Mouse (Mus musculus) hindbrain, embryonic 15.5 days (tissue): ENCODE data around the gene Ube2f. TPM values are rescaled to one million over a fixed set of nuclear protein-coding genes. Genes with fewer than 3 reads are reported as not detected.
A peak's percentile ranks its signal among the peaks of the same experiment; 100 is the strongest.

Source experiments
- ATAC-seq: fragments of 200-750 bp; cut with Nextera tagmentation; 2 replicates; pipeline ENCODE4 v1.8.0; 2017; ENCODE audit warnings: low read depth, moderate number of reproducible peaks, moderate TSS enrichment; ENCODE audit not compliant: low FRiP score
- H3K27ac ChIP-seq: fragments of 300-500 bp; sonication (generic); replicated peaks from 2 replicates; pipeline ENCODE4 v1.5.1; 2015; ENCODE audit warnings: mild to moderate bottlenecking, inconsistent platforms
- H3K27me3 ChIP-seq: fragments of 300-500 bp; sonication (generic); 2 replicates; pipeline ENCODE4 v1.6.1; 2015; ENCODE audit warnings: control low read depth, inconsistent platforms
- H3K36me3 ChIP-seq: fragments of 300-500 bp; sonication (generic); 2 replicates; pipeline ENCODE4 v1.6.1; 2015; ENCODE audit warnings: control low read depth, inconsistent platforms
- H3K4me1 ChIP-seq: fragments of 300-500 bp; sonication (generic); replicated peaks from 2 replicates; pipeline ENCODE4 v1.6.1; 2015; ENCODE audit warnings: control low read depth, inconsistent platforms
- H3K4me2 ChIP-seq: fragments of 300-500 bp; sonication (generic); 2 replicates; pipeline ENCODE4 v1.6.1; 2015; ENCODE audit warnings: moderate library complexity, mild to moderate bottlenecking, inconsistent platforms
- H3K4me3 ChIP-seq: fragments of 300-500 bp; sonication (generic); 2 replicates; pipeline ENCODE4 v1.5.1; 2015; ENCODE audit warnings: mild to moderate bottlenecking, inconsistent platforms
- H3K9ac ChIP-seq: fragments of 300-500 bp; sonication (generic); 2 replicates; pipeline ENCODE4 v1.6.1; 2015; ENCODE audit warnings: inconsistent platforms
- H3K9me3 ChIP-seq: fragments of 300-500 bp; sonication (generic); 2 replicates; pipeline ENCODE4 v1.6.1; 2016; ENCODE audit warnings: control low read depth, inconsistent platforms
- whole genome bisulfite sequencing: fragments of 180-500 bp; shearing (Covaris S2); methylation state at CpG from one replicate; pipeline ENCODE4 v1.1.7; 2015; 5-methylcytosine and 5-hydroxymethylcytosine counted together
- polyA plus RNA-seq: library from polyadenylated mRNA; unstranded; fragments of >200 nt; fragmentation: Nextera tagmentation; extraction: Ambion mirVana; gene quantifications from 2 replicates; pipeline ENCODE4 v1.2.1, GENCODE M21; 2015

Gene Ube2f
- polyA plus RNA-seq, 1 experiment from 2014 or later = 56.4 TPM

- H3K9me3 ChIP-seq = no peaks in the 10 kb centered on the region
- H3K27ac ChIP-seq = no peak overlapping the region
- 97% methylated on average over 2 of the region's 2 CpGs for WGBS
- H3K36me3 ChIP-seq = peaks cover 54% of the 10 kb centered on the region
- no peak overlapping the region for H3K4me3 ChIP-seq
- ATAC-seq = no peak
- H3K4me1 ChIP-seq = no peaks in the 10 kb centered on the region
- no peak overlapping the region for H3K4me2 ChIP-seq
- no peaks in the 10 kb centered on the region for H3K27me3 ChIP-seq
- no peak overlapping the region for H3K9ac ChIP-seq
Observed at GRCm38 (mm10) chr1:91277480-91277879, 27.4 kb downstream of the Ube2f start.

- no peaks in the 10 kb centered on the region for H3K4me1 ChIP-seq
- no peak overlapping the region for H3K4me3 ChIP-seq
- H3K36me3 ChIP-seq = peaks cover 59% of the 10 kb centered on the region
- no peak overlapping the region for H3K4me2 ChIP-seq
- no peak overlapping the region for H3K27ac ChIP-seq
- no peaks in the 10 kb centered on the region for H3K27me3 ChIP-seq
- H3K9ac ChIP-seq = no peak overlapping the region
- ATAC-seq = no peak
- 96% methylated on average over 3 of the region's 3 CpGs for WGBS
- H3K9me3 ChIP-seq = no peaks in the 10 kb centered on the region
Observed at GRCm38 (mm10) chr1:91278410-91279119, 28.5 kb downstream of the Ube2f start.

GRCm38 (mm10) chr1:91279126-91279525, 29.0 kb downstream of the Ube2f start:
- no peaks in the 10 kb centered on the region for H3K9me3 ChIP-seq
- no peak overlapping the region for H3K9ac ChIP-seq
- no peak for ATAC-seq
- H3K27ac ChIP-seq = no peak overlapping the region
- H3K4me2 ChIP-seq = no peak overlapping the region
- no peak overlapping the region for H3K4me3 ChIP-seq
- WGBS = 92% methylated on average over 1 of the region's 1 CpGs
- H3K36me3 ChIP-seq = peaks cover 64% of the 10 kb centered on the region
- no peaks in the 10 kb centered on the region for H3K27me3 ChIP-seq
- H3K4me1 ChIP-seq = no peaks in the 10 kb centered on the region

GRCm38 (mm10) chr1:91282582-91282981, 32.5 kb downstream of the Ube2f start:
- peaks cover 73% of the 10 kb centered on the region for H3K36me3 ChIP-seq
- H3K4me2 ChIP-seq = no peak overlapping the region
- no peak overlapping the region for H3K4me3 ChIP-seq
- ATAC-seq = no peak
- no peak overlapping the region for H3K9ac ChIP-seq
- no peaks in the 10 kb centered on the region for H3K4me1 ChIP-seq
- H3K27me3 ChIP-seq = no peaks in the 10 kb centered on the region
- no peaks in the 10 kb centered on the region for H3K9me3 ChIP-seq
- WGBS = 96% methylated on average over 1 of the region's 1 CpGs
- H3K27ac ChIP-seq = no peak overlapping the region

- H3K27me3 ChIP-seq = no peaks in the 10 kb centered on the region
- H3K4me3 ChIP-seq = no peak overlapping the region
- H3K9ac ChIP-seq = no peak overlapping the region
- H3K4me2 ChIP-seq = no peak overlapping the region
- H3K9me3 ChIP-seq = no peaks in the 10 kb centered on the region
- H3K4me1 ChIP-seq = no peaks in the 10 kb centered on the region
- no peak overlapping the region for H3K27ac ChIP-seq
- H3K36me3 ChIP-seq = peaks cover 28% of the 10 kb centered on the region
- 100% methylated on average over 1 of the region's 1 CpGs for WGBS
- ATAC-seq = no peak
Observed at GRCm38 (mm10) chr1:91289375-91289774, 39.3 kb downstream of the Ube2f start.

DNA sequence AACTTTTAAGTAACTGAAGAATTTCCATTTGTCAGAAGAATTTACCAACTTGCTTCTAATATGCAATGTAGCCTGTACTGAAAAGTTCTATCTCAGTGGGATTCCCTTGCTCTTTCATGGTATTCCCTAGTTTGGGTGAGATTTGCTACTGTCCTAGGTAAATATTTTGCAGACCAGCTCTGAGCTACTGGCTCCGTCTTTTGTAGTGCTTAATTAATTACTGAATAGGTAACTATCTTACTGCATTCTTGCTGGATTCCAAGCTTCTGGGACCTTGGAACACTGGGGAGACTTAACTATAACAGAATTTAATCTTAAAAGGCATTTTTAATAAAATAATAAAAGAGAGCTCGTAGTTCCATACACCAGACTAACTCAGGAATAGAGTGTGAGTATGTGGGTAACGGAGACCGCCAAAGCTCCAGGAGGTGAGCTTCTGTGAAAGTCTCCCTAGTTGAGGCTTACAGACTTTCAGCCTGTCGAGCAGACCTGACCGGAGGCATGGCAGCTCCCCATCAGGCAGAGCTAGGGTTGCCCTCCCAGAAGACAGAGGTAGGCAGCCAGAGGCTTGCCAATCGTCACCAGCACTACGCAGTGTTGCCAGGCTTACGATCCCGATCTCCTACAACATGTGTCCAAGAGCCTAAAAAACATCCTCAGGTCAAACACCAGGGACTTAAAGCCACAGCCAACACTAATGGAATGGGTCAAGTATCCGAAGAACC, 42.2 kb downstream of the Ube2f start:
- H3K9me3 ChIP-seq = no peaks in the 10 kb centered on the region
- no peak for ATAC-seq
- no peak overlapping the region for H3K9ac ChIP-seq
- 95% methylated on average over 11 of the region's 11 CpGs for WGBS
- no peaks in the 10 kb centered on the region for H3K4me1 ChIP-seq
- no peaks in the 10 kb centered on the region for H3K27me3 ChIP-seq
- H3K4me3 ChIP-seq = no peak overlapping the region
- H3K4me2 ChIP-seq = no peak overlapping the region
- peaks cover 5% of the 10 kb centered on the region; the same call in 1 of the 2 replicates for H3K36me3 ChIP-seq
- no peak overlapping the region for H3K27ac ChIP-seq

DNA sequence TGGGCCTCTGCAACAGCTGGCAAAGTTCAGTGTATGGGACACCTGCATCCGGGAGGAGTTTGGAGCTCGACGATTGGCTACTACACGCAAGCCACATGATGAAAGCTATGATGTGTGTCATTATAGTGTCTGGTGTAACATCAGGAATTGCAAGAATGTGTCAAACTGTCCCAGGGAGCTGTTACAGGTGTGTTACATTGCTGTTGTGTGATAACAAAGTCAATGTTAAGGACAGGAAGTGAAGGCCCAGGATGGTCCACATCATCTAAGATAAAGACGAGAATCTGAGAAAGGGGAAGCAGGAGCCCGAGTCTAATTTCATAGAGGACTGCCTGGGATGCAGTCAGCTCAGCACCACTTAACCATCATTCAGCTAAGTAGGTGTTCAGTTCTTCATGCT, 45.4 kb downstream of the Ube2f start:
- Histone ChIP-seq H3K4me1 (peaks cover 7% of the 10 kb centered on the region), H3K36me3 (0 out of 2 replicates have a peak, but pooled peaks cover 2% of the 10 kb centered on the region), H3K27ac (no peak overlapping the region), H3K27me3 (no peaks in the 10 kb centered on the region), H3K4me2 (no peak overlapping the region), H3K4me3 (no peak overlapping the region), H3K9ac (no peak overlapping the region), H3K9me3 (no peaks in the 10 kb centered on the region)
- WGBS = 97% methylated on average over 6 of the region's 6 CpGs
- ATAC-seq = no peak

- H3K4me1 ChIP-seq = peaks cover 7% of the 10 kb centered on the region
- WGBS = 1% methylated on average over 55 of the region's 65 CpGs
- no peaks in the 10 kb centered on the region for H3K9me3 ChIP-seq
- H3K9ac ChIP-seq = peak within 1 kb of the TSS; percentile 76
- peak within 1 kb of the TSS; percentile 74 for H3K4me2 ChIP-seq
- no peaks in the 10 kb centered on the region for H3K27me3 ChIP-seq
- H3K4me3 ChIP-seq = peak within 1 kb of the TSS; percentile 94
- ATAC-seq = peak; percentile 99
- H3K27ac ChIP-seq = peak within 1 kb of the TSS; percentile 70
- H3K36me3 ChIP-seq = no peaks in the 10 kb centered on the region
Observed at GRCm38 (mm10) chr1:91297799-91298744, 48.0 kb downstream of the Ube2f start, which contains the start of gene Scly. TSS of gene Scly (plus strand) at chr1:91298338.

DNA sequence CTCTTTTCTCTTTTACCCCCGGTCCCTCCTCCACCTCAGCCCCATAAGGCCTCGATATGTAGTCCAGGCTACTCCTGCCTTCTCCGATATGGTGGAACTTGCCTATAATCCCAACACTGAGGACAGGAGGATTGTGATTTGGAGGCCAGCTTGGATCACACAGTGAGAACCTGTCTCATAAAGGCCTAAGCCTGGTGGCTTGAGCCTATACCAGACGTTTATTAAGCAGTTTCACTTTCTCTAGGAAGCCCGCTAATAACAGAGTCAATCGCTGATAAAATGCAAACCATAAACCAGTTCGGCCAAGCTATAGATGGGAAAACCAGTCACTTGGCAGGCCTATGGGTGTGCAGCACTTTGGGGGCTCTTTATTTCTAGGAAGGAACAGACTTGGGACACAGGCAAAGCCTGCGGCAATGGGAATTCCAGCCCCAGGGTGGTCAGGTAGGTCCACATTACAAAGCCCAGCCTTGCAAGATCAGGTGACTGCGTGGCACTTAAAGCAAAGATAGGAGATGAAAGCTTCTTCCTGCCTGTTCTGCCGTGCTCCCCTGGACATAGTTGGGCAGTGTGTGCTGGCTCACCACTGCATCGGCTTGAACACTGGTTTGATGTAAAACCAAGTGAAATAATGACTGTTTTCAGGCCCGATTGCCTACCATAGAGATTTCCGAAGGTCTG, 49.1 kb downstream of the Ube2f start:
- H3K27me3 ChIP-seq = no peaks in the 10 kb centered on the region
- H3K9me3 ChIP-seq = no peaks in the 10 kb centered on the region
- peak overlapping the region; percentile 94 for H3K4me3 ChIP-seq
- H3K9ac ChIP-seq = peak overlapping the region; percentile 28
- H3K36me3 ChIP-seq = no peaks in the 10 kb centered on the region
- 83% methylated on average over 13 of the region's 13 CpGs for WGBS
- peak overlapping the region; percentile 74 for H3K4me2 ChIP-seq
- H3K4me1 ChIP-seq = peaks cover 7% of the 10 kb centered on the region
- no peak overlapping the region for H3K27ac ChIP-seq
- no peak for ATAC-seq

DNA sequence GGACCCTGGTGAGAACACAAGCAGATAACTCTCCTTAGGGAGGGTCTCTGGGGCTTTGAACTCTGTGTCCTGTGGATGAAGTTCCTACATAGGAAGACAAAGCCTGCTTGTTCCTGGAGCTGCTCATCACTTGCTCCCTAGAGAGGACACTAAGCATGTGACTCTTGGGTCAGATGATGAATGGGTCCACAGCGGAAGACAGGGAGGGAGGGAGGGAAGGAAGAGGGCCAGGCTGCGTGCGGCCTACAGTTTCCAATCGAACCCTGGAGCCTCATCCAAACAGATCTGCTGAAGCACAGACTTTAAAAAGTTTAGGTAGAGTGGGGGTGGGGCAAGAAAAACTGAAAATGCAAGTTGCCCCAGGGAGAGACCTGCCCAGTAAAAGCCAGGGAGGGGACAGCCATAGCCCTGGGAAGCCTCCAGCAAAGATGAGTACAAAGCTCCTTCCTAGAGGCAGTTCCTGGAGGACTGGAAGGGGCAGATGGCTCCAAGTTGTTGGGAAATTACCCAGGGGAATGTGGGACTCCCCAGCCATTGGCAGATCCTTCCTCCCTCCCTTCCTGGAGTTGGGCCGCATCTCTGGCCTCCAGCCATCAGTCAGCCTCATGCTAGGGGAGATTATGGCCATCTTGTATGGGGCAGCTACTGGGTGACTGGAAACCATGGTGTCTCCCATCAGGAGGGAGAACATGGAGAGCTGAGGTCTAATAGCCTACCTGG, 49.8 kb downstream of the Ube2f start:
- Histone ChIP-seq H3K4me3 (no peak overlapping the region), H3K4me2 (no peak overlapping the region), H3K9me3 (no peaks in the 10 kb centered on the region), H3K9ac (no peak overlapping the region), H3K27ac (no peak overlapping the region), H3K36me3 (no peaks in the 10 kb centered on the region), H3K27me3 (no peaks in the 10 kb centered on the region), H3K4me1 (peaks cover 7% of the 10 kb centered on the region)
- WGBS = 80% methylated on average over 5 of the region's 5 CpGs
- no peak for ATAC-seq
